Mouse (Mus musculus) midbrain, embryonic 16.5 days (tissue): ENCODE data around the gene Eno4. TPM values are rescaled to one million over a fixed set of nuclear protein-coding genes. Genes with fewer than 3 reads are reported as not detected.

Experiments used
- ATAC-seq: fragments of 200-750 bp; cut with Nextera tagmentation; 2 replicates; pipeline ENCODE4 v1.8.0; 2017; ENCODE audit warnings: moderate TSS enrichment
- H3K27ac ChIP-seq: fragments of 300-500 bp; sonication (generic); 2 replicates; pipeline ENCODE4 v1.5.1; 2014; ENCODE audit warnings: mild to moderate bottlenecking, low read length, mixed read lengths
- H3K27me3 ChIP-seq: fragments of 300-500 bp; sonication (generic); 2 replicates; pipeline ENCODE4 v1.6.1; 2014; ENCODE audit warnings: low read depth, low read length, mixed read lengths; ENCODE audit not compliant: control insufficient read depth, insufficient read depth
- H3K36me3 ChIP-seq: fragments of 300-500 bp; sonication (generic); 2 replicates; pipeline ENCODE4 v1.6.1; 2014; ENCODE audit warnings: mild to moderate bottlenecking, low read length, moderate library complexity, mixed read lengths; ENCODE audit not compliant: control insufficient read depth, insufficient read depth
- H3K4me1 ChIP-seq: fragments of 300-500 bp; sonication (generic); 2 replicates; pipeline ENCODE4 v1.6.1; 2014; ENCODE audit warnings: mild to moderate bottlenecking, low read length, mixed read lengths; ENCODE audit not compliant: control insufficient read depth, insufficient read depth
- H3K4me2 ChIP-seq: fragments of 300-500 bp; sonication (generic); 2 replicates; pipeline ENCODE4 v1.6.1; 2014; ENCODE audit warnings: mild to moderate bottlenecking, low read length, mixed read lengths
- H3K4me3 ChIP-seq: fragments of 300-500 bp; sonication (generic); 2 replicates; pipeline ENCODE4 v1.5.1; 2014; ENCODE audit warnings: low read depth, mild to moderate bottlenecking, low read length, moderate library complexity, mixed read lengths
- H3K9ac ChIP-seq: fragments of 300-500 bp; sonication (generic); 2 replicates; pipeline ENCODE4 v1.6.1; 2014; ENCODE audit warnings: low read depth, low read length, mixed read lengths
- H3K9me3 ChIP-seq: fragments of 300-500 bp; sonication (generic); replicated peaks from 2 replicates; pipeline ENCODE4 v1.6.1; 2014; ENCODE audit warnings: mild to moderate bottlenecking, low read length, mixed read lengths; ENCODE audit not compliant: control insufficient read depth, poor library complexity, severe bottlenecking
- WGBS: fragments of 180-500 bp; shearing (Covaris S2); extraction: QIAGEN DNeasy Blood & Tissue Kit; methylation state at CpG from one replicate; pipeline ENCODE4 v1.1.7; 2014; 5-methylcytosine and 5-hydroxymethylcytosine counted together
- polyA plus RNA-seq: library from polyadenylated mRNA; unstranded; fragments of >200 nt; fragmentation: Nextera tagmentation; extraction: Ambion mirVana; gene quantifications from 2 replicates; pipeline ENCODE4 v1.2.1, GENCODE M21; 2015

Gene Eno4
- polyA plus RNA-seq, 1 experiment from 2014 or later = 1.9 TPM

DNA sequence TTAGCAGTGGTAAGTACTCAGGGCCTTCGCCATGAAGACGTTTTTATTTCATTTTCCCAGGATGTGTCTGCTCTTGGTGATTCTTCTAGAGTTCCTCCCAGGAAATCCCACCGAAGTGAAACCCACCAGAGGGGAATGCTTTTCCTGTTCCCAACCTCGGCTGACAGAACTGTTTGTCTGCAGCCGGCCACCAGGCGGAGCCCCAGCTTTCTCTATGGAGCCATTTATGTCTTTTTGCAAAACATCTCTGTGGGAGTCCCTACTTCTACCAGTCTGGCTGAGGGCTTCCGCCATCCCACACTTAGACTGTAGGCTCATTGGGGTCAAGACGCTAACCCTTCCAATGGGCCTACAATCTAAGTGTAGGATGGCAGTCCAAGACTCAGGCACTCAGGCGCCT, 31.8 kb upstream of the Eno4 start:
- peak overlapping the region; percentile 28 for H3K4me3 ChIP-seq
- H3K9me3 ChIP-seq = no peaks in the 10 kb centered on the region
- peak; percentile 67 for ATAC-seq
- H3K36me3 ChIP-seq = no peaks in the 10 kb centered on the region
- 0 out of 2 replicates have a peak, but pooled peaks cover 5% of the 10 kb centered on the region for H3K4me1 ChIP-seq
- H3K9ac ChIP-seq = peak overlapping the region; percentile 27; the same call in 1 of the 2 replicates
- WGBS = 8% methylated on average over 9 of the region's 9 CpGs
- H3K27ac ChIP-seq = no peak overlapping the region
- H3K27me3 ChIP-seq = 0 out of 2 replicates have a peak, but pooled peaks cover 3% of the 10 kb centered on the region
- peak overlapping the region; percentile 57 for H3K4me2 ChIP-seq

- no peaks in the 10 kb centered on the region for H3K9me3 ChIP-seq
- 77% methylated on average over 6 of the region's 6 CpGs for WGBS
- H3K36me3 ChIP-seq = no peaks in the 10 kb centered on the region
- H3K27me3 ChIP-seq = peaks cover 6% of the 10 kb centered on the region; the same call in 1 of the 2 replicates
- ATAC-seq = no peak
- 0 out of 2 replicates have a peak, but pooled peaks cover 5% of the 10 kb centered on the region for H3K4me1 ChIP-seq
- no peak overlapping the region for H3K9ac ChIP-seq
- H3K4me3 ChIP-seq = no peak overlapping the region
- no peak overlapping the region for H3K4me2 ChIP-seq
- H3K27ac ChIP-seq = no peak overlapping the region
These were observed 29.9 kb upstream of the Eno4 start for GRCm38 (mm10) chr19:58913301-58913700.

- peaks cover 2% of the 10 kb centered on the region; the same call in 1 of the 2 replicates for H3K4me1 ChIP-seq
- no peak for ATAC-seq
- no peak overlapping the region for H3K9ac ChIP-seq
- H3K27me3 ChIP-seq = peaks cover 3% of the 10 kb centered on the region
- 8% methylated on average over 11 of the region's 11 CpGs for WGBS
- no peaks in the 10 kb centered on the region for H3K9me3 ChIP-seq
- H3K4me3 ChIP-seq = no peak overlapping the region
- H3K4me2 ChIP-seq = peak overlapping the region; percentile 31
- H3K36me3 ChIP-seq = no peaks in the 10 kb centered on the region
- H3K27ac ChIP-seq = no peak overlapping the region
These were observed 24.6 kb upstream of the Eno4 start for GRCm38 (mm10) chr19:58918597-58918996.

DNA sequence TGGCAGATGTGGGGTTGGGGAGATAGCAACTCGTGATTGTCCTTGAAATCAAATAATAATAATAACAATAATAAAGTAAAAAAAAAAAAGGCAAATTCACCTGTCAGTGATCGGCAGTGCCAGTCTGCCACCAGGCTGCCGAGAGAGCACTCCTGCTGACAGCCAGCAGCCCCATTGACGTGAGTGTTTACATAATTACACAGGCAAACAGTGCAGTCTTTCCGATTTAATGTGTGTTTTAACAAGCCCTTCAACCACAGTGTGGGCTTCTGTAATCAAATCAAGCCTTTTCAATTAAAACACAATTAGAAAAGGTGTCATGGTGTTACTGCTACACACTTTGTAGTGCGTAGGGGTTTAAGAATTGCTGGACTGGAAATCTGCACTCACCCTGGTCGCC, 24.1 kb upstream of the Eno4 start:
- 20% methylated on average over 7 of the region's 7 CpGs for WGBS
- Histone ChIP-seq H3K4me1 (peaks cover 2% of the 10 kb centered on the region; the same call in 1 of the 2 replicates), H3K4me2 (peak overlapping the region; percentile 31; the same call in 1 of the 2 replicates), H3K27ac (no peak overlapping the region), H3K27me3 (peaks cover 3% of the 10 kb centered on the region), H3K36me3 (no peaks in the 10 kb centered on the region), H3K9ac (no peak overlapping the region), H3K4me3 (no peak overlapping the region), H3K9me3 (no peaks in the 10 kb centered on the region)
- no peak for ATAC-seq

GRCm38 (mm10) chr19:58931081-58931800, 12.0 kb upstream of the Eno4 start:
- Histone ChIP-seq H3K4me2 (no peak overlapping the region), H3K27me3 (peaks cover 35% of the 10 kb centered on the region)
- ATAC-seq = no peak

GRCm38 (mm10) chr19:58933062-58933461, 10.2 kb upstream of the Eno4 start:
- peaks cover 35% of the 10 kb centered on the region for H3K27me3 ChIP-seq
- no peak overlapping the region for H3K9ac ChIP-seq
- ATAC-seq = no peak
- H3K4me3 ChIP-seq = no peak overlapping the region
- WGBS = 7% methylated on average over 4 of the region's 4 CpGs
- 0 out of 2 replicates have a peak, but pooled peaks cover 5% of the 10 kb centered on the region for H3K4me1 ChIP-seq
- no peaks in the 10 kb centered on the region for H3K36me3 ChIP-seq
- H3K27ac ChIP-seq = no peak overlapping the region
- H3K4me2 ChIP-seq = no peak overlapping the region
- H3K9me3 ChIP-seq = no peaks in the 10 kb centered on the region

More at GRCm38 (mm10) chr19:58931081-58931800, 12.0 kb upstream of the Eno4 start:
- Histone ChIP-seq H3K36me3 (no peaks in the 10 kb centered on the region), H3K27ac (no peak overlapping the region), H3K9me3 (no peaks in the 10 kb centered on the region), H3K9ac (no peak overlapping the region), H3K4me1 (0 out of 2 replicates have a peak, but pooled peaks cover 5% of the 10 kb centered on the region), H3K4me3 (no peak overlapping the region)
- WGBS = 6% methylated on average over 16 of the region's 16 CpGs

GRCm38 (mm10) chr19:58945959-58946358, 2.7 kb downstream of the Eno4 start:
- no peaks in the 10 kb centered on the region for H3K9me3 ChIP-seq
- H3K4me1 ChIP-seq = peaks cover 12% of the 10 kb centered on the region
- no peak overlapping the region for H3K27ac ChIP-seq
- H3K4me3 ChIP-seq = no peak overlapping the region
- no peak overlapping the region for H3K9ac ChIP-seq
- peaks cover 10% of the 10 kb centered on the region for H3K27me3 ChIP-seq
- WGBS = 90% methylated on average over 7 of the region's 7 CpGs
- H3K36me3 ChIP-seq = no peaks in the 10 kb centered on the region
- ATAC-seq = no peak
- no peak overlapping the region for H3K4me2 ChIP-seq

DNA sequence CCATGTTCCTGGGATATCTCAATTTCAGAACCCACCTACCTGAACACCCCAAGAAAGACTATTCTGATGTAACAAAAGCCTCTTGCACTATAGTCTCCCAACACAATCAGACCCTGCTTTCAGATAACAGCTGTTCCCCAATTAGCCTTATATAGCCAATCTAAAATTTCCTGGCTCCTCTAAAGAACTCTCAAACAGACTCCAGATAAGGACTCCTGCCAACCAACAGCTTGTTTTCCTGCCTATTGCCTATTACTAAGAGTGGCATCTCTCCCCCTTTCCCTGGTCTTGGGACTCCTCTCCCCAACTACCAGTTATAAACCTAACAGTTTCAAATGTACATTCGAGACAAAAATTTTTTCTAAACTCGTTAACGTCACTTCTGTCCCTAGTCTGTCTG, 8.3 kb downstream of the Eno4 start:
- H3K4me3 ChIP-seq = no peak overlapping the region
- H3K27ac ChIP-seq = no peak overlapping the region
- H3K4me2 ChIP-seq = no peak overlapping the region
- no peaks in the 10 kb centered on the region for H3K4me1 ChIP-seq
- no peak overlapping the region for H3K9ac ChIP-seq
- 93% methylated on average over 3 of the region's 3 CpGs for WGBS
- H3K36me3 ChIP-seq = no peaks in the 10 kb centered on the region
- no peak for ATAC-seq
- H3K9me3 ChIP-seq = no peaks in the 10 kb centered on the region
- peaks cover 20% of the 10 kb centered on the region for H3K27me3 ChIP-seq

- Histone ChIP-seq H3K4me3 (no peak overlapping the region), H3K36me3 (no peaks in the 10 kb centered on the region), H3K27me3 (peaks cover 18% of the 10 kb centered on the region), H3K9me3 (no peaks in the 10 kb centered on the region), H3K4me2 (no peak overlapping the region), H3K4me1 (no peaks in the 10 kb centered on the region), H3K27ac (no peak overlapping the region), H3K9ac (no peak overlapping the region)
- WGBS = 78% methylated on average over 12 of the region's 13 CpGs
- no peak for ATAC-seq
These were observed 9.0 kb downstream of the Eno4 start for GRCm38 (mm10) chr19:58952236-58952635.
